Mouse (Mus musculus) spleen, adult 2 months (tissue): ENCODE data around the gene Calcoco1.

ENCODE experiments used
- CTCF ChIP-seq: fragments of 200-500 bp; IDR thresholded peaks from 2 replicates; pipeline ENCODE4 v1.5.1; 2011; ENCODE audit warnings: mild to moderate bottlenecking, inconsistent platforms; ENCODE audit not compliant: insufficient read depth, insufficient read length, insufficient replicate concordance; ENCODE audit errors: extremely low read depth
- POLR2A ChIP-seq: fragments of 200-500 bp; IDR thresholded peaks from 2 replicates; pipeline ENCODE4 v1.6.1; 2011; ENCODE audit warnings: low read depth, low read length, inconsistent platforms

DNA sequence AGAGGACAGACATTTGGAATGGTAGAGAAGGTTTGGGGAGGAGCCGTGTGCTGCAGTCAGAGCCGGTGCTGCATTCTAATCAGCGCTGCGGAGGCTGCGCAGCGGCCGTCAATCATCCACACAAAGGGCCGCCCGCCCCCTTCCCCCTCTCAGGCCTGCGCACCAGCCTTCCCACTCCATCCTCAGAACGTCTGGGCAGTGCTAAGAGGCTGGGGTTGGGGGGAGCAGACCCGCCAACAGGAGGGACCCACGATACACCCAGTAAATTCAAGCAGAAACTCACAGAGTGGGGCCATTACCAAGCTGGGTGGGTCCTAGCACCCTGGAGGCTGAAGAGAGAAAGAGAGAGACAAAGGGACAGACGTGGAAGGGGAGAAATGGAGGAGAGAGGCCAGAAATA lies 22.0 kb upstream of the Calcoco1 start:
- TF ChIP-seq POLR2A (no peak), CTCF (no peak)
